7 mouse cellular contexts compared by ENCODE assay signal in genomic region chr13:21933626-21934548, GRCm38 (mm10). TPM values are rescaled to one million over a fixed set of nuclear protein-coding genes. Genes with fewer than 3 reads are reported as not detected.
DNase-seq lines count a peak whose midpoint lies in the region; ATAC-seq lines count a peak whose summit lies in the region.

No protein-coding gene starts in this region.

- H3K9ac ChIP-seq in hindbrain, embryonic 12.5 days = no peak overlapping the region

- no peak overlapping the region for H3K27ac ChIP-seq in hindbrain, embryonic 12.5 days

- no peak for ATAC-seq in megakaryocyte, adult 5-6 weeks (ENCODE audit: poor library complexity, severe bottlenecking)
- no peak for ATAC-seq in hindbrain, embryonic 12.5 days (ENCODE audit: low FRiP score)

- no peaks in the 10 kb centered on the region for H3K27me3 ChIP-seq in megakaryocyte, embryonic 14.5 days (replicated peaks)
- H3K27me3 ChIP-seq in hindbrain, embryonic 12.5 days = peaks cover 14% of the 10 kb centered on the region

- 5% methylated on average over 28 of the region's 28 CpGs for WGBS in hindbrain, embryonic 12.5 days

- no peaks in the 10 kb centered on the region for H3K36me3 ChIP-seq in megakaryocyte, embryonic 14.5 days (replicated peaks; ENCODE audit: low read length)
- no peaks in the 10 kb centered on the region for H3K36me3 ChIP-seq in hindbrain, embryonic 12.5 days

- peak; percentile 86 for DNase-seq in embryo, embryonic 9.5 days (ENCODE audit: extremely low spot score)
- DNase-seq in lung, postnatal 36 days = peak; percentile 21
- no peak for DNase-seq in ovary, adult 18-20 months (ENCODE audit: low spot score)
- DNase-seq in right cerebral cortex, postnatal 36 days (ENCODE audit: low spot score in 2 of 2) = no peak

- H3K4me3 ChIP-seq in megakaryocyte, embryonic 14.5 days (replicated peaks) = peak overlapping the region; percentile 84
- no peak overlapping the region for H3K4me3 ChIP-seq in hindbrain, embryonic 12.5 days

- H3K9me3 ChIP-seq in megakaryocyte, embryonic 14.5 days = no peaks in the 10 kb centered on the region
- no peaks in the 10 kb centered on the region for H3K9me3 ChIP-seq in hindbrain, embryonic 12.5 days (replicated peaks)

- H3K4me1 ChIP-seq in megakaryocyte, embryonic 14.5 days = peaks cover 51% of the 10 kb centered on the region
- H3K4me1 ChIP-seq in hindbrain, embryonic 12.5 days = no peaks in the 10 kb centered on the region

- H3K4me2 ChIP-seq in hindbrain, embryonic 12.5 days (replicated peaks) = peak overlapping the region; percentile 23; the same call in 1 of the 2 replicates

RNA-seq across cellular contexts. Expression of gene Zfp184, which starts 11.0 kb away (rescaled TPM):
- polyA plus RNA-seq in megakaryocyte, embryonic 14.5 days (2012; ENCODE audit: insufficient read depth, low replicate concordance) = not detected in 2 replicates
- 0.23 and 0.36 TPM in 2 replicates for total RNA-seq in megakaryocyte, adult 5-6 weeks (2015)
- 0.65 TPM in 1 of 2 replicates, not detected in the other for total RNA-seq in megakaryocyte, adult 5-6 weeks (2017)
- 19.1 and 20.5 TPM in 2 replicates for polyA plus RNA-seq in hindbrain, embryonic 12.5 days (2016; fragmentation: Nextera tagmentation; extraction: Ambion mirVana)

RNA-seq across cellular contexts. Expression of gene Pom121l2, which starts 47.1 kb away (rescaled TPM):
- polyA plus RNA-seq in megakaryocyte, embryonic 14.5 days (2012; ENCODE audit: insufficient read depth, low replicate concordance) = not detected in 2 replicates
- not detected in 2 replicates for total RNA-seq in megakaryocyte, adult 5-6 weeks (2015)
- not detected in 2 replicates for total RNA-seq in megakaryocyte, adult 5-6 weeks (2017)
- 0.14 TPM in 1 of 2 replicates, not detected in the other for polyA plus RNA-seq in hindbrain, embryonic 12.5 days (2016; fragmentation: Nextera tagmentation; extraction: Ambion mirVana)

Comparison
In these comparisons a context has a peak if more than half of its experiments do, and no peak if none do; other contexts are left out.
1. DNase-seq: peak in embryo, embryonic 9.5 days (single experiment) and lung, postnatal 36 days (single experiment); none in ovary, adult 18-20 months (single experiment) and right cerebral cortex, postnatal 36 days (0 of 2).
2. RNA of gene Zfp184, which starts 11.0 kb away (polyA plus RNA-seq): 19.1 to 20.5 TPM in hindbrain, embryonic 12.5 days; not detected in megakaryocyte, embryonic 14.5 days; every median in the first group is over 10 times any median in the second.